Mouse (Mus musculus): ENCODE results near the gene Tldc2.

The Tldc2 gene

DNA sequence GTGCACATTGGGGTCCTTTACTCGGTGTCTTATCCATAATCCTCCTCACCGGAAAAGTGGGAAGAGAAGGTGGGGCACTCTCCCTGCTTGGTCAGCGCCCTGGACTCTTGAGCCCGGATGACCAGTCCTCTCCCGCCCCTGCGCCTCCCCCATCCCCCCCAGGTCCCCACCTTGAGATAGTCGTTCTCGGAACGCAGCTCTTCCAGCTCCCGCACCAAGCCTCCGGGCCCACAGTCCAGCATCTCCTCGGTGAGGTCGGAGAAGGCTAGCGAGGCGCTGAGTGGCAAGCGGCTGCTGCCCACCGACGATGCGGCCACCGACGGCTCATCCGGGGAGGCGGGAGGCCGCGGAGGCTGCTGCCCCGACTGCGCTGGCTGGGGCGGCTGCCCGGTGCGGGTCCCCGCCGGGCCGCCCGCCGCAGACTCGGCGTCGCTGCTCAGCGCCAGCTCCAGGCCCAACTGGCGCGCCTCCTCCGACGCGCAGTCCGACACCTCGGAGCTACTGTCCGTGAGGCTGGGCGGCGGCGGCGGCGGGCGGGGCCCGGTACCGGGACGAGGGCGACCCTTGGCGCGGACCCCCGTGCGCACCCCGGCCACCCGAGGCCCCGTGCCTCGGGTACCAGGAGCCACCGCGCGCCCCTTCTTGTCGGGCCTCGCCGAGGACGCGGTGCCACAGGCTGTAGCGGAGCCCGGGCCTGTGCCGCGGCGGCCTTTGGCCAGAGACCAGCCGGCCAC, 8.6 kb upstream of the Tldc2 start:
- DNase-seq (ENCODE audit: low read depth, low spot score) = peak; percentile 33

DNA sequence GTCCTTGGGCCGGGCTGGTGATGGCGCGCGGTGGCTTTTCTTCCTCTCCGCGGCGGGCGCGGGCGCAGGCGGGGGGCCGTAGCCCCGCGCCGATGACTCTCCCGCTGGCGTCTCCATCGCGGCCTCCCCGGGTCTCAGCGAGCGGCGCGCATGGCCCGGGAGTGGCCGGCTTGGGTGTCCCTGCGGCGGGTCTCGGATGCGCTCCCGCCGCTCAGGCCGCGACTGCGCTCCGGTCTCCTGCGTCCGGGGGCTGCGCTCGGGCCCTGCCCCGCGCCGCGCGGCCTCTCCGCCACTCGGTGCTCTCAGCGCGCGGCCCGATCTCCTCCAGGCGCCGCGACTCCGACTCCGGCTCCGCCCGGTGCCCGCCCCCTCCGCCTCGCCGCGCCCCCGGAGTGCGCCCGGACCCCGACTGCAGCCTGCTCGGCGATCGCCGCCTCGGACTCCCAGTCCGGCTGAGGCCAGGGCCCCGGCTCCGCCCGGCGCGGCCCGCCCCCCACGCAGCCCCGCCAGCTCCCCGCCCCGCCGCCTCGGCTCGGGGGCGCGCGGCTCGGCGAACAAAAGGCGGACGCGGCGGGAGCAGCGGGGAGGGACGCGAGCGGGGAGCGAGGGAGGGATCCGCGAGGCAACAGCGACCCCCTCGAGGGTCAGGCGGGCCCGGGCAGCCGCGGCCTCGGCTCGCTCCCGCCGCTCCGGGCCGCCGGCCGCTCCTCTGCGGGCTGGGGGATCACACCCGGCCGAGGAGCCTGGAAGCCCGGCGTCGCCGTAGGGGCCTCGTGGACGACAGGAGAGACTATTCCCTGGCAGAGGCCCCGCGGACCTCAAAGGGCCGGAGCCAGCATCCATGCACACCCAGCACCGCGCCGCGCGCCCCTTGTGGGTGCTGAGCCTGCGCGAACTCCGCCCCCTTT, 7.8 kb upstream of the Tldc2 start, which contains the start of gene Soga1:
Soga1 (minus strand) TSS at position 462 of the 908 bp plus-strand sequence.
- peak; percentile 76 for DNase-seq (ENCODE audit: low read depth, low spot score)

DNA sequence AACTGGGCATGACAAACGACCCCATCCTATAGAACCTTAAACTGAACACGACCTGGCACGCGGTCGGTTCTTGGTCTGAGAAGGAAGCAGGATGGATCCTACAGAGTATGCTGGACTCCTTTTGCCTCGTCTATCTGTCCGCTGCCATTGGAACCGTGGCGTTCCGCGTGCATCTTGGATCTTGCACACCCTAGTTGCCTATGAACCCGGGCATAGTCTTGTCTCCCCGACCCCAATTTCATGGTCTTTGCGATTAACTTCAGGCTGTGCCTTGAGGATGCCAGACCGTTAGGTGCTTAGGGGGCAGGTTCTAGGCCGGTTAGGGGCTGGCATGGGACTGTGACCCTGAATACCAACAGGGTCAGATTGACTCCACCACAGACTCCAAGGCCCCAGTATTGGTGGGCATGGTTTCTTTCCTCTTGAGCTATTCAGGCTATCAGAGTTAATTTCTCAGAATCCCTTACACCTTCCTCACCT, 7.1 kb upstream of the Tldc2 start:
- no peak for DNase-seq (ENCODE audit: low read depth, low spot score)

DNA sequence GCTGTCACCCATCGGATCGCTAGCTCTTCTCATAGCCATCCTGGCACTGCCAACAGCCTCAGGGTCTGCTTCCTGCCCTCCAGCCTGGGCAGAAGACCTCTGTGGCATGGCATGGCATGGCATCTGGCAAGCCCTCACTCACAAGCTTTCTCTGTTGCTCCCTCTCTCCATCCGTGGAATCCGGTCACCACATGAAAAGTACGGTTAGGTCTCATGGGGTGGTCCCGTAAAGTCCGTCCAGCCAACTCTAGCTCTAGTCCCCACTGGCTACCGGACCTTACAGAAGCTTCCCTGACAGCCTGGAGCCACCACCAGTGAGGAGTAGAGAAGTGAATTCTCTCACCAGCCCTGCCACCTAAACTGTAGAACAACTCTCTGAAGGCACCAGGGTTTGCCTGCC, 5.5 kb upstream of the Tldc2 start:
- no peak for DNase-seq (ENCODE audit: low read depth, low spot score)

DNA sequence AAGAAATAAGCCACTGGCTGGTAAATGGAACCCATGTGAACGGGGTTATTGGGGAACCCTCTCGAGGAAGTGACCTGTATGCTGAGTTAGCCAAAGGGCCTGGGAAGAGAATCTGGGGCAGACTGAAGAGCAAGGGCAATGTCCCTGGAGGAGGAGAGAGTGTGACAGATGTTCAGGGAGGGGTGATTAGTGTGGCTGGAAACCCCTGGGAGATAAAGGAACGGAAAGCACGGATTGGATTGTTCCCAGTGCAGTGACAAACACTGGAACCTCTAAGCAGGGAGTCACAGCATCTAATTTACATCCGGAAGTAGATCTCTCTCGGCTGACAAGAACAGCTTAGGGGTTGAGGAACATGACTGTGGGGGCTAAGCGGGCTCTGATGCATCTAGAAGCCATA, 4.9 kb upstream of the Tldc2 start:
- peak; percentile 24 for DNase-seq (ENCODE audit: low read depth, low spot score)

DNA sequence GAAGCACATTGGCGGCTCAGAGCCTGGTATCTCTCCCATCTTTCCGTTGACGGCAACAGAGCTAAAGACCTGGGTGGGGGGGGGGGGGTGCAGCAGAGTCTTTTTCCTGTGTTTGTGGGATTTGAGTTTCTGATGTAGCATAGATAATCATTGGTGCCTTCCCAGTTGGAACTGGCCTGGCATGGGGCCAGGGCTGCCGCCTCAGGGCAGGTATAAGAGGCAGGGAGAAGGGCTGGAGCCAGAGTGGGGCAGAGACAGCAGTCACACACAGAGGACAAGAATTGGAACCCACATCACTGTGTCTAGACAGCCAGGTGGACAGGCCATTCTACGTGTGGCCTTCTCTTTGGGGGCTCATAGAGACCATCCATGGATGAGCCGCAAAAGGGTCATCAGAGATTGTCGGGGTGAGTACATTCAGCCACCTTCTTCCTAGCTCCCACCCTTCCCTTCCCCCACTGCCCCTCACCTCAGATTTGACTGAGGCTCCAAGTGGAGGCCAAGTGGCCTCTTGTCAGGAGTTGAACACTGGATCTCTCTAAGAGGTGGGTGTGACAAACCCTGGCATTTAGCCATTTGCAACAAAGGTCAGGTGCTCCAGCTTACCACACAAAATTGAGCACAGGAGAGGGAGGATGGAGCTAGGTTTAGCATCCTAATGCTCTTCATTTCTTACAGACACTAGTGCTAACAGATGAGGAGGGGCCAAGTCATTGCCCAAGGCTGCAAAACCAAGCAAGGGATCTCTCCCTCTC, 1.8 kb upstream of the Tldc2 start:
- no peak for DNase-seq (ENCODE audit: low read depth, low spot score)

DNA sequence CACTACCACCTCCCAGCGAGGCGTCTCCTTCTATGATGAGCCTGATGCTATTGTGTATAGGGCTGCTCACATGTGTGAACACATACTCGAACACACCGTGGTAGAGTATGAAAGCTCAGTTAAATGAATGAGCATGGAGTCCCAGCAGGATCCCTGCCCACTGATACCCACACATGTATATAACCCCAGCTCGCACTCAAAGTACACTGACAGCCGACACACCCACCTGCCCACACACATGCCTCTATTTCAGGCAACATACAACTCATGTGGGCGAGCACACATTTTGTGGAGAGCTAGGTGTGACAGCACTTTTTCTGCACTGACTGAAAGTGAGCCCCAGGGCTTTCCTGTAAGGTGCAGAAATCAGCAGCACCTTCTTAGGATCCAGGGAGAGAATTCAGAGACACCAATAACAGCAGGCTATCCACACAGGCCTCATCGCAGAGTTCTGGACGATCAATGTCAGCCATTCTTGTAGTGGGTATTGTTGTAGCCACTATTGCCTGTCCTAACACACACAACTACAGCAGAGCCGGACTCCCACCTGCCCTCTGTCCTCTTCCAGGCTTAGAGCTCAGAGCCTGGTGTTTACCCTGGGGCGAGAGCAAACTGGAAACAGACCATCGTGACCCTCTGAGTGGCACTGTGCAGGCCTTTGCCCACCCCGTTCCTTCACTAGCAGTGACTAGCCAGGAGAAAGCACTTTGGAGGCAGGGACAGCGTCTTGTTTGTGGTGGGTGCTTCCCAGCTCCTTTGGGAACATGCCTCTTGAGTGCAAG, 872 bp downstream of the Tldc2 start:
- DNase-seq (ENCODE audit: low read depth, low spot score) = no peak

DNA sequence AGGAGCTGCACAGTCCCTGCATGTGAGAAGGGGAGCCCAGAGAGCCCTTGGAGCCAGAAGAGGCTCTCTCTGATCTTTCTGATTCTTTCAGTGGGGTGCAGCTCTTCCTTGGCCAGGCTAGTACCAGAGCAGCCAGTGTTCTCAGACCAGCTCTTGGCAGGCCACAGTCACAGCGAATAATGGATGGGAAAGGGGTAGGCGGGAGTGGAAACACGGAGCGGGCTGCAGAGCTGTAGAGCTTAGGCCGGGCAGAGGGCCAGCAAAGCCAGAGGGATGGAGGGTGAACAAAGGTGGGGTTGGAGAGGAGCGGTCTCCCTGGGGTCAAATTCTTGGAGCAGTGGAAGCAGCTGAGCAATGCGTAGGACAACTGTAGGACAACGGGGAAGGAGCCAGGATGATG, 5.2 kb downstream of the Tldc2 start:
- DNase-seq (ENCODE audit: low read depth, low spot score) = no peak

DNA sequence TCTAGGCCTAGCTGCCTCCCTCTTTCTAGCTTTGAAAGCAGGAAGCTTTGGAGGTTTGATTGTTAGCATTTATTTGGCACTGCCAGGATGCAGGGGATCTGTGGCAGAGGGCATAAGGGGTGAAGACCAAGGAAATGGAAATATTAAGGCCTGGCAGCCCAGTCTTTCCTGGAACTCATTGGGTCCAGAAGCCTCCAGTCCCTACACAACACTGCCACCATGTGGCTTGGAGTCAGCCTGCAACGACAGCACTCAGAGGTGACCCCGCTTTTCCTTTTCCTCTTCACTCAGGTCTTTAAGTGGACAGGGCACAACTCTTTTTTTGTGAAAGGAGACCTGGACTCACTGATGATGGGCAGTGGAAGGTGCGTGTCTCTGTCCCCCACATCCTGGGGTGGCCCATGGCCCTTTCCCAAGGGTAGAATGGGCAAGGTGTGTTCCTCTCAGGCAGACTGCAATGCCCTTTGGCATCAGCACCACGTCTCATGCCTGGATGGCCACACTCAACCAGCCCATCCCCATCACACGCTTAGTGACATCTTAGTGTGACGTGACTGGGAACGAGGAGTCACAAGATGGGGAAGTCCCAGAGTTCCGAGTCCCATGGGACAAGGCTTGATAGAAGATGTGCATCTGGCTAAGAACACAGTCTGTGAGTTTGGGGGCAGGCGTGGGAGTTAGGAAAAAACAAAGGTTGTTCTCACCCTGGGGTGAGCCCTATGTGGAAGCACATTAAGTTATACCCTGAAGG, 8.3 kb downstream of the Tldc2 start:
- DNase-seq (ENCODE audit: low read depth, low spot score) = peak; percentile 53

DNA sequence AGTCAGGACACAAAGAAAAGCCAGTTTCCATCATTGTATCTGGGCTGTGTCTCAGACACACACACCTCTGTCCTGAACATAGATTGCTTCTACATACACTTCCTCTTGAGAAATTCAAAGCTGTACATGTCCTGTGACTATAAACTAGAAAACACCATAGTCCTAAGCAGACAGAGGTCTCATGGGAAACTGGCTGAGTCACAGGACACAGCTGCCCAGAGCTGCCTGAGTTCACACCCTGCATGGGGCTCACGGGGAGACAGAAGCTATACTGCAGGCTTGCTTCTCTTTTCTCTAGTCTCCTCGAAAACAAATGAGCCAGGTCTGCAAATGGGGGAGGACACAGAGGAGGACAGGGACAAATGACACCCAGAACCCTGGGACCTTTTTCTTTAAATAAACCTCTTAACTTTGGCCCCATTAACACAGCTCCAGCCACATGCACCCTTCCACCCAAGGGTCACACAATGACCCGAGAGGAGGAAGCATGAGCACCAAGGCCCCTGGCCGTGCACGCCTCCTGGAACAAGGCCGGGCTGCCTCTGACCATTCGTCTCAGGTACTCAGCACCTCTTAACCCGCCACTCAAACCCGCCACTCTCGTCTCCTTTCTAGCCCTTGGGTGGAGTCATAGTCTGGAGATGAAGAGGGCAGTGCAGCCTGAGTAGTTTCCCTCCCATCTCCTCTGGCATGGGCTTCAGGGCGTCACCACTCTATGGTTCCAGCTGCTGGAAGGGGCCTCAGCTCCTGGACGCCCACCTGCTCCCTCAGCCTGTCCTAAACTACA, 12.9 kb downstream of the Tldc2 start:
- DNase-seq (ENCODE audit: low read depth, low spot score) = no peak

DNA sequence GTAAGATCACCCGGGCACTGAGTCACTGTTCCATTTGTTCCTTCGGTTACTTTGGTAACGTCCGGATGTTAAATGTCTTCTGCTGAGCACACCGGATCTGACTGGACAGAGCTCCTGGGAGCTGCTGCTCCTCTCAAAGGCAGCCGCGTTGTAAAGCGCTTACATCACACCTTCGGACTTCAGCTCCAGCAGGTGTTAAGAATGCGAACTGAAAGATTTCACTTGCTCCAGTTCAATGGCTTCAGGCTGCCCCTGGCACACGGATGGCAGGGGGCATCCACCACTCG, 13.4 kb downstream of the Tldc2 start:
- peak; percentile 80 for DNase-seq (ENCODE audit: low read depth, low spot score)

DNA sequence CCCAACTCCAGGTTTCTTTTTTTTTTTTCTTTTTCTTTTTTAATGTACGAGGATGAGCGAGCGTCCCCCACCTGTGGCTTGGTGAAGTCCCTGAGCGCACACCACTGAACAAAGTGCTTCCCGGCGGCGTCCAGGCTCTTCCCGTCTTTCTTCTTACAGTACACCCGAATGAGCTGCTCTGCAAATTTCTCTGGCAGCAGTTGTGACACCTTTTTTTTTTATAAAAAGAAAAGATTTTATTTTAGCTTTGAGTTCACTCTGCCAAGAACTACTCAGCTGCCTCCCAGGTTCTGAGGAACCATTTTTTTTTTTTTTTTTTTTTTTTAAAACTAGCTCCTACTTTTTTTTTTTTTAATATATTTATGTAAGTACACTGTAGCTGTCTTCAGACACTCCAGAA, 14.8 kb downstream of the Tldc2 start:
- no peak for DNase-seq (ENCODE audit: low read depth, low spot score)

DNA sequence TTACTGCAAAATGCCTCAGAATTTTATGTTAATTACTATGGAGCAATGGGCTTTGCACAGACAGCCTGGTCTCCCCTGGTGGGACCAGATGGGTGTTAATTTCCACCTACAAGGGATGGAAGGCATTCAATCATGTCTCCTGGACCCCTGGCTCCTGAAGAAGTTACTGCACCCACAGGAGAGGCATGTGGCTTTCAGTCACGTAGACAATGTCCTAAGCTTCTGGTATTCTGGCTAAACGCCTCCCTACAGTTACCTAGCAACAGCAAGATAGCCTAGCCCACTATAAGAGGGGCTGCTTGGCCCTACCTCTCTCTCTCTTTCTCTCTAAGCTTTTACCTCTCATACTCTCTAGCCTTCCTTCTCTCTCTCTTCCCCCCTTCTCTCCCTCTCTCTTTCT, 15.4 kb downstream of the Tldc2 start:
- peak; percentile 78 for DNase-seq (ENCODE audit: low read depth, low spot score)

DNA sequence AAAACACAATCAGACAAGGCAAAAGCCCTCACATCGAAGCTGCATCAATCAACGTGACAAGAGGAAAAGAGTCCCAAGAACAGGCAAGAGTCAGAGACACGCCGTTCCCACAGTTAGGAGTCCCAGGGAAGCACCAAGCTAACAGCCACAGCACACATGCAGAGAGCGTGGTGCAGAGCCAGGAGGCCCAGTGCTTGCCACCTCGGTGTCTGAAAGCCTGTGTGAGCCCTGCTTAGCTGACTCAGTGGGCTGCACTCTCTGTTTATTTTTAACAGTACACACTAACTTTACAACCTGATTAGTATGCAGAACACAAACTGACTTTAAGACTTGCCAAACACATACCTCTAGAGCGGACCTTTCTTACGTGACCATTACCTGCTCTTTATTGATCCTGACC, 17.6 kb downstream of the Tldc2 start:
- no peak for DNase-seq (ENCODE audit: low read depth, low spot score)

DNA sequence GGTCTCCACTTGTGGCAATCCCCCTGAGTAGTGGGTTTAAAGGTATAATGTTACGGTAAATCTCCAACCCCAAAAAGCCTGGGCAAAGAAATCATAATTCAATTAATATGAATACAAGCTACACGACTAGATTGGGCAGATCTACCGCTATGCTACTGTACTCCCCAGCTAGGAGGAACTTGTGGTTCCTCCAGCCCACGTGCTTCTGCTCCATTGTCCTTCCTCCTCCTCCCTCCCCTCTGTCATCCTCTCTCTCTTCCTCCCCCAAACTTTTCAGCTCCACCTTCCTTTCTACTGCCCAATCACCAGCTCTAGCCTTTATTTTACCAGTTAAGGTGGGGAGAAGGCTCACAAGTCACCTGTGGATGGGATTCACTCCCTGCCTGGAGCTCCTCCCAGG, 21.4 kb downstream of the Tldc2 start:
- DNase-seq (ENCODE audit: low read depth, low spot score) = no peak

DNA sequence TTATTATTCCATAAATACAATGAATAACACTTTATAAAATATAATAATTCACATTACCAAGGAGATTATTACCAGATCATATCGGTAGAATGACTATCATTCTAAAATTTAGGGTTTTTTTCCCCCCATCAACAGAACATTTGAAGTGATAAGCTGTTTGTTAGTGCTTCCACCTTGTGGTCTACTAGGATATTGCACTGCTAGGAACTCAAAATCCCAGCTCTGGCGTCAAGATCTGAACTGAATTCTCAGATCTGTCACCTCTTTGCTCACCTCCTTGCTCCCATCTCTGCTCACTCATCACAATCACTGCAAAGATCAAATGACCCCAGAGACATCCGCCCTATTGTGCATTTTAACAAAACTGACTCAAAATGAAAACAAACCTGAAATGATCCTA, 30.1 kb downstream of the Tldc2 start:
- DNase-seq (ENCODE audit: low read depth, low spot score) = peak; percentile 66

DNA sequence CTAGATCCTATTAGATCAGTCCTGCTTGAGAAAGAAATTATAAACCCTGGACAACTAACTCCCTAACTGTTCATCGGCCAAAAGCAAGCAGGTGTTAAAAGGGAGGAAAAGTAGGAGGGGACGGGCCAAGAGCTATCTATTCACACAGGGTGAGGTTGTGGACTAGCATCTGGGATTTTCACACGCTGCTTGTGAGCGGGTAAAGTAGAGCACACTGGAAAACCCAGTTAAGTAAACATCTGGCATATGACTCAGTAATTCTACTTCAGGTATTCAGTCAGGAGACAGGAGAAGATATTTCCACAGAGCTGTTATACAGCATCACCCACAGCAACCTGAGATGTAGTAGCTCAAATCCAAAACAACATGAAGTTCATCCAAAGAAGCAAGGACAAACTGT, 31.7 kb downstream of the Tldc2 start:
- no peak for DNase-seq (ENCODE audit: low read depth, low spot score)

DNA sequence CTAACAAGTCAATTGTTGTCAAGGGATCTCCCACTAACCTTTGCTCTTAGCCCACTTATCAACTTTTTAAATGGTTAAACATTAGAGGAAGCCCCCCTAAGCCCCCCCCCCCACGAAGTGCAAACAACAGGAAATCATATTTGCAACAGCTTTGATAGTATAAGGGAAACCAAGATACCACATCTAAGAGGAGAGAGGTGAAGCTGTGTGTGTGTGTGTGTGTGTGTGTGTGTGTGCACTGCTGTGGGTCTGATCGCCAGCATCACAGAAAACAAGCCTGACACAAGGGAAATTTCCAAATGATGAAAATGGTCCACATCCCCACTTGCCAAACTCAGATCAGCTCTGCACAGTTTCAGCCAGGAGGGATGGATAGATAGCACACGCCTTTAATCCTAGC, 32.2 kb downstream of the Tldc2 start:
- no peak for DNase-seq (ENCODE audit: low read depth, low spot score)

DNA sequence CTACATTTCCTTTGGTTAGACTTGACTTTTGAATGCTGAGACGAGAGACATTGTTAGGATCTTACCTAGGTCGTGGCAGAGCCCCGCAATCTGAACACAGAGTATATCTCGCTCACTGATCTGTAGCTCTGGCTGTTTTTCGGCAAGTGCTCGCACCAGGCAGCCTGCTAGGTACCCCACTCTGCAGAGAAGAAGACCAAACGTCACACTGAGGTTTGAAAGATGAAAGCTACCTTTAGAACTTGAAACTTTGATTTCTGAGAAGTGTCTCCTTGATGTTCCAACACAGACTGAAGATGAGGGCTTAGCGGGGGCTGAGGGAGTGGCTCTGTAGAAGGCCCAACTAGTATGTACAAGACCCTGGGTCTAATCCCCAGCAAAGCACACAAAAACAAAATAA, 34.9 kb downstream of the Tldc2 start:
- no peak for DNase-seq (ENCODE audit: low read depth, low spot score)

DNA sequence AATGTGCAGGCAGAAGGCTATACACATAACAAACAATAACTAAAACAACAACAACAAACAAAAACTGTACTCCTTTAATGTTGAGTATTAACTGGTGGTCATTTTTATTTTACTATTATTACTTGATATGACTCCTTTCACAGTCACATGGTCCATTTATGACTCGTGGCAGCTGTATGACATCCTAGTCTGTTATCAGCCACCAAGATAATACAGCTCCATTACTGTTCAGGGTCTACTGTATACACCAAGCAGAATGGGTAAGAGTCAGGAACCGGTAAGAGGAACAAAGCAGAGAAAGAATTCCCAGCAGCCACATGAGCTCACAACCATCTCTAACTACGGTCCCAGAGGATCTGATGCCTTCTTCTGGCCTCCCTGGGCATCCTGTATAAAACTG, 38.4 kb downstream of the Tldc2 start:
- no peak for DNase-seq (ENCODE audit: low read depth, low spot score)

All from R1 (cell line).